Mouse (Mus musculus) right cerebral cortex, postnatal 10 days (tissue): ENCODE measurements around the gene Ttc7b.

Source experiments
- DNase-seq, 2 experiments: peaks; one replicate each; pipeline ENCODE4 v3.0.0; 2021; ENCODE audit warnings: low spot score in 2 of 2

The Ttc7b gene

GRCm38 (mm10) chr12:100520794-100521186 lies at the start of gene Ttc7b:
Gene Ttc7b (minus strand): TSS chr12:100520826.
- DNase-seq, result peak in 1 of 2 experiments; percentile 52

GRCm38 (mm10) chr12:100568831-100569230 lies 48.2 kb upstream of the Ttc7b start:
- DNase-seq, result peak; percentile 66 to 78

GRCm38 (mm10) chr12:100568105-100568504 lies 47.5 kb upstream of the Ttc7b start:
- no peak for DNase-seq

- DNase-seq, result no peak
Measured at GRCm38 (mm10) chr12:100567627-100568026, 47.0 kb upstream of the Ttc7b start.

GRCm38 (mm10) chr12:100553675-100554074 lies 33.0 kb upstream of the Ttc7b start:
- no peak for DNase-seq

- DNase-seq, result no peak
Measured at GRCm38 (mm10) chr12:100551972-100552371, 31.3 kb upstream of the Ttc7b start.

- no peak for DNase-seq
Measured at GRCm38 (mm10) chr12:100544194-100544567, 23.6 kb upstream of the Ttc7b start.

- DNase-seq, result no peak
Measured at GRCm38 (mm10) chr12:100543437-100544193, 23.0 kb upstream of the Ttc7b start.

GRCm38 (mm10) chr12:100542494-100542893 lies 21.9 kb upstream of the Ttc7b start:
- no peak for DNase-seq

GRCm38 (mm10) chr12:100542076-100542475 lies 21.4 kb upstream of the Ttc7b start:
- no peak for DNase-seq

GRCm38 (mm10) chr12:100539158-100539714 lies 18.6 kb upstream of the Ttc7b start:
- DNase-seq, result peak in 1 of 2 experiments; percentile 14

GRCm38 (mm10) chr12:100538445-100539157 lies 18.0 kb upstream of the Ttc7b start:
- peak in 1 of 2 experiments; percentile 29 for DNase-seq

- DNase-seq, result peak in 1 of 2 experiments; percentile 16
Measured at GRCm38 (mm10) chr12:100537091-100537490, 16.5 kb upstream of the Ttc7b start.

GRCm38 (mm10) chr12:100535028-100535427 lies 14.4 kb upstream of the Ttc7b start:
- DNase-seq, result no peak

GRCm38 (mm10) chr12:100534028-100534427 lies 13.4 kb upstream of the Ttc7b start:
- peak; percentile 17 to 28 for DNase-seq

GRCm38 (mm10) chr12:100533209-100533608 lies 12.6 kb upstream of the Ttc7b start:
- DNase-seq, result peak in 1 of 2 experiments; percentile 15

GRCm38 (mm10) chr12:100531740-100532139 lies 11.1 kb upstream of the Ttc7b start:
- peak; percentile 16 to 20 for DNase-seq

GRCm38 (mm10) chr12:100530871-100531270 lies 10.2 kb upstream of the Ttc7b start:
- DNase-seq, result peak in 1 of 2 experiments; percentile 22

GRCm38 (mm10) chr12:100529651-100530050 lies 9.0 kb upstream of the Ttc7b start:
- DNase-seq, result peak in 1 of 2 experiments; percentile 18

GRCm38 (mm10) chr12:100529172-100529571 lies 8.5 kb upstream of the Ttc7b start:
- peak; percentile 54 to 66 for DNase-seq

GRCm38 (mm10) chr12:100528246-100528645 lies 7.6 kb upstream of the Ttc7b start:
- DNase-seq, result peak in 1 of 2 experiments; percentile 19

- DNase-seq, result peak; percentile 90 to 93
Measured at GRCm38 (mm10) chr12:100527753-100528152, 7.1 kb upstream of the Ttc7b start.
